Mouse (Mus musculus) layer of hippocampus, adult 8-10 months (tissue): ENCODE results near the gene Npas3. TPM values are rescaled to one million over a fixed set of nuclear protein-coding genes. Genes with fewer than 3 reads are reported as not detected.
A peak's percentile ranks its signal among the peaks of the same experiment; 100 is the strongest.

Source experiments
- DNase-seq, 2 experiments: peaks; one replicate each; pipeline ENCODE4 v3.0.0; 2022; ENCODE audit warnings: low spot score in 2 of 2
- total RNA-seq, 4 experiments: library from RNA; stranded (reverse); gene quantifications; 2 replicates each; pipeline ENCODE4 v1.2.4; 2022

The Npas3 gene
- total RNA-seq, 4 experiments from 2014 or later: 20.9 to 30.4 (median 26.6) TPM

- DNase-seq: no peak
Observed at GRCm38 (mm10) chr12:53294011-53294410, 45.5 kb downstream of the Npas3 start.

GRCm38 (mm10) chr12:53295747-53296146 is 47.3 kb downstream of the Npas3 start:
- DNase-seq: no peak

- DNase-seq: no peak
Observed at GRCm38 (mm10) chr12:53297946-53298840, 49.7 kb downstream of the Npas3 start.

GRCm38 (mm10) chr12:53300964-53301363 is 52.5 kb downstream of the Npas3 start:
- DNase-seq: no peak

GRCm38 (mm10) chr12:53302129-53302528 is 53.7 kb downstream of the Npas3 start:
- DNase-seq: no peak

- no peak for DNase-seq
Observed at GRCm38 (mm10) chr12:53316715-53317114, 68.2 kb downstream of the Npas3 start.

GRCm38 (mm10) chr12:53317801-53318200 is 69.3 kb downstream of the Npas3 start:
- DNase-seq: no peak

GRCm38 (mm10) chr12:53320526-53320925 is 72.0 kb downstream of the Npas3 start:
- no peak for DNase-seq

GRCm38 (mm10) chr12:53321018-53321417 is 72.5 kb downstream of the Npas3 start:
- DNase-seq: no peak

- DNase-seq: no peak
Observed at GRCm38 (mm10) chr12:53321944-53322343, 73.5 kb downstream of the Npas3 start.

GRCm38 (mm10) chr12:53327653-53328188 is 79.2 kb downstream of the Npas3 start:
- no peak for DNase-seq

GRCm38 (mm10) chr12:53328257-53328736 is 79.8 kb downstream of the Npas3 start:
- peak; percentile 9 to 19 for DNase-seq

- no peak for DNase-seq
Observed at GRCm38 (mm10) chr12:53330141-53330540, 81.7 kb downstream of the Npas3 start.

GRCm38 (mm10) chr12:53331391-53331790 is 82.9 kb downstream of the Npas3 start:
- DNase-seq: no peak

GRCm38 (mm10) chr12:53331800-53332199 is 83.3 kb downstream of the Npas3 start:
- no peak for DNase-seq

GRCm38 (mm10) chr12:53333251-53333650 is 84.8 kb downstream of the Npas3 start:
- DNase-seq: no peak

GRCm38 (mm10) chr12:53338349-53338948 is 90.0 kb downstream of the Npas3 start:
- no peak for DNase-seq

GRCm38 (mm10) chr12:53342741-53343140 is 94.3 kb downstream of the Npas3 start:
- no peak for DNase-seq

- DNase-seq: no peak
Observed at GRCm38 (mm10) chr12:53351860-53352259, 103.4 kb downstream of the Npas3 start.

- no peak for DNase-seq
Observed at GRCm38 (mm10) chr12:53365751-53366150, 117.3 kb downstream of the Npas3 start.

- no peak for DNase-seq
Observed at GRCm38 (mm10) chr12:53384851-53385250, 136.4 kb downstream of the Npas3 start.

GRCm38 (mm10) chr12:53405856-53406255 is 157.4 kb downstream of the Npas3 start:
- no peak for DNase-seq
